Mouse (Mus musculus) CD4-positive, CD25-positive, alpha-beta regulatory T cell, adult 2 months (primary cell): ENCODE measurements at regions not wholly inside any gene's neighbourhood (a gene's known extent, or its start where the extent isn't known, plus 50 kb on each side); places are given as distances from the start of the nearest gene placed in this dataset.
A peak's percentile ranks its signal among the peaks of the same experiment; 100 is the strongest.
"Not testable (repeated sequence)": the region's sequence is repeated elsewhere in the genome, so short reads cannot be mapped to it uniquely, and the experiment has no call there.

Experiments used
- DNase-seq: peaks from one replicate; pipeline ENCODE4 v3.0.0-alpha.2; 2012; ENCODE audit warnings: low read depth, low spot score

DNA sequence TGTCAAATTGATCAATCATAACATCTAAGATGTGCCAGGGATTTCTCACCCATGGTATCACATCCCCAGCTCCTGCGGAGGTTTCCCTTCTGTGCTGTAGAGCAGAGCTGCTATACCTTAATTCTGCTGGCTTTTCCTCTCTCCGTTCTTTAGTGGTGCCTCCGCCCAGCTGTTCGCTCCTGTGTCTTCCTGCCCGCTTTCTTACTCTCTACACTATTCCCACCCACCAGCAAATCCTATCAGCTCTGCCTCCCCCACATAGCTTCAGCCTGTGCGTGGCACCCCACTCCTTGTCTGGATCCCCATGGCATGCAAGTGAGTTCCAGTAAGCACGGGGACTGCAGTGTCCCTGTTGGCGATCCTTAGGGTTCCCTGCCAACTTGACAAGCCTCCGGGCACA lies 204.0 kb upstream of the Hs6st1 start:
- no peak for DNase-seq

DNA sequence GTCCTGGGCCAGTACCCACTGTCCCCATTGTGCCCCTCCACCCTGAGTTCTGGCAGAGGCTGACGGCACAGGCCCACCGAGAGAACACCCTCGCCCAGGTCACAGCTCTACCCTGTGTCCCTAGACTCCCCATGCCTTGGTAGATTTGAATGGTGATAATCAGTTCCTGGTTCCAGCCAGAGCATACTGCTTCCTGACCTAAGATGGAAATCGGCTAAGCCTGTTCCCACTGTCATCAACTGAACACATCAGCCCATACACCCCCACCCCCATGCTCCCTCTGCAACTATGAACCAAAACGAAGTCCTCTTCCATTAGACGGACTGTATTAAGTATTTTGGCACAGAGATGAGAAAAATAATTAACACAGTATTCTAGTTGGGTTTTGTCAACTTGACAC lies 202.9 kb upstream of the Hs6st1 start:
- no peak for DNase-seq

DNA sequence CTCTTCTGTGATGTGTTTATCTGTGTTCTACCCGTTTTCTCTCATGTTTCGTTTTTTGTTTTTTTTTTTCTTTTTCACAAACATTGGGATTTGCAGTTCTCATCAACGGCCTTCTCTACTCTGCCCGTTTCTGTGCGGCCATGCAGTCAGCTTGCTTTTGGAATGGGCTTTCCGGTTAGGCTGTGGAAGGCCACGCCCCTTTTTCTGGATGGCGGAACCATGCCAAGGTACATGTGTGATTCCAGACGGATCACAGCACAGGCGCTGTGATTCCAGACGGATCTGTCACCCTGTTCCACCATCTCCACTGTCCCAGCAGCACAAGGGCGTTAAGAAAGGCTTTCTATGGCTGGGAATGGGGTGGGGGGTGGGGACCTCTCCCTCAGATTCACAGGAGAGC lies 201.6 kb upstream of the Hs6st1 start:
- no peak for DNase-seq

- DNase-seq: peak; percentile 47
Observed at GRCm38 (mm10) chr1:35869381-35870143, 198.6 kb upstream of the Hs6st1 start.

- no peak for DNase-seq
Observed at GRCm38 (mm10) chr1:35870144-35870827, 197.9 kb upstream of the Hs6st1 start.

DNA sequence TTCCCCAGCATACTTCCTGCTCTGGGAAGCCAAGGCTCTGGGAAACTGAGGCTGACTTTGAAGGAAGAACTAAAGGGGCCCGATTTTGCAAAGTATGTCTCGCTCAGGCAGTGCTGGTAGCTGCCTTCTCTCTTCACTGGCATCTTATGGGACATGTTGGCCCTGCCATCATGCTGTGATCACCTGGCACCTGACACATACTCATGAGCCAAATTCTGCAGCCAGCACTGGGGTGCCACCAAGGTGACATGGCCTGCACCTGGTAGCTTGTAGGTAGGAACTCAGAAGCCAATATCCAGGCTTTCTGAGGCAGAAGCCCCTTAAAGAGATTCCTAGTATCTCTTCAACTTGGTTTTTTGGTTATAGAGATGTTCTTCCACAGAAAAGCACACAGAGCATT lies 195.2 kb upstream of the Hs6st1 start:
- no peak for DNase-seq

DNA sequence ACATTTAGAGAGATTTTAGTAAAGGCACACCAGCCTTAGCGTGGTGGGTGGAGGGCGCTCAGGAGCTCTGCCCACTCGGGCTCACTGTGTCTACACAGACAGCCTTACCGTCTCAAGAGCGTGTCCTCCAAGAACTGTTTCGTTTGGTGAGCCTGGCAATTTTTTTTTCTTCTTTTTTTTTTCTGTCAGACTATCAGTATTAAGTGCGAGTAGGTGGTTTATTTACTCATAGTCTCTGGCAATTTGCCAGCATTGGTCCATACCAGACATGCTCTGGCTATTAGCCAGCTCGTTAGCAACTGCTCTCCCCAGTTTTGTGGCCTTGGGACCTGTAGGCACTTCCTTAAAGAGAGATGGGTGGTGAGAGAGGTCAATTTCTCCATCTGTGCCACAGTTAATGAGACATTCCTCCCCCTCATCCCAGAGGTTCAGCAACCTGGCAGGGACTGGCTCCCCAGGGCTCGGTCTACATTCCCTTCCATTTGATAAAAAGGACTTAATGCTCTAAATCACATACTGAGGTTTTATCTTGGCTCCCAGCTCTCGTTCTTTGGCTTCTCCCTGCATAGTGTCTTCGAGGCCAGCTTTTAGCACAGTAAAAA lies 192.9 kb upstream of the Hs6st1 start:
- DNase-seq: no peak

DNA sequence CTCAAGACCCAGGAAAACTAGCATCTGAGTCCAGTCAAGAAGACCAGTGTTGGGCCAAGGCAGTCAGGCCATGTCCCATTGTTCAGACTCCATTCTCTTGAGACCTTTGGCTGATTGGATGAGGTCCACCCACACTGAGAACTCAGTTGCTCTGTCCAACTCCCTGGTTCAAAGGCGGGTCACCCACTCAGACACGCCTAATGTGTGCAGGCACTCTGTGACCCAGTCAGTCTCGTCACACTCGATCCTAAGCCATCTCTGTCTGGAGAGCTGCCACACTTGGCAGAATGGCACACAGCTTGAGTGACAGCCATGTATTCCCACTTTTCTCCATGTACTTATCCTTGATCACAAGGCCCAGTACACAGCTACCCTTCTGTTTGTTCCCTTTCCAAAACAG lies 189.8 kb upstream of the Hs6st1 start:
- DNase-seq: no peak

DNA sequence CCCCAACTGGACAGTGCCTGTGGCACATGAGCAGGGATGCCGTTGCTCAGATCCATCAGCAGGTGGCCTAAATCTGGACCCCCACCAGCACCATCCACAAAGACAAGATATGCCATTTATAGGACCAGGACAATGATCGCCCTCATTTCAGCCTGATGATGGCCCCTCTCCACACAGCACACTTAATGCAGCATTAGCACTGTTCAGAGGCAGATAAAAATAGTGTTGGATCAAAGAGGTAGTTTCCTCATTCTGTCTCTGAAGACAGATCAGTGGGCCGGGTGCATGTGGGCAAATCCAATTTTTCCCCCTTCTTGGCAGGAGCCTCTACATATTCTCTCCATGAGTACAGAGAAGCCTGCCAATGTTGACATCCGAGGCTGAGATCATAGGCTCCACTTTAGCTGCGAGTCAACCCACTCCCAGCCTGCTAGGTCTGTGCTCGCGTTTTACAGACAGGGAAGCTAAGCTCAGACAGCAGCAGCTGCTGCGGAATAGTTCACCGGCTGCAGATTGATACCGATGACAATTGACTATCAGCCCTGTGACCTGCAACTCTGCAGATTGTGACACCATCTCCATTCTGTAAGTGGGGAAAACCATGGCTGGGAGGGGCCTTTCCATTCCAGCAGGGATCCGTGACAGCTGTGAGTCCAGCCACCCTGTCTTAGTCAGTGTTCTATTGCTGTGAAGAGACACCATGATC lies 188.7 kb upstream of the Hs6st1 start:
- no peak for DNase-seq

DNA sequence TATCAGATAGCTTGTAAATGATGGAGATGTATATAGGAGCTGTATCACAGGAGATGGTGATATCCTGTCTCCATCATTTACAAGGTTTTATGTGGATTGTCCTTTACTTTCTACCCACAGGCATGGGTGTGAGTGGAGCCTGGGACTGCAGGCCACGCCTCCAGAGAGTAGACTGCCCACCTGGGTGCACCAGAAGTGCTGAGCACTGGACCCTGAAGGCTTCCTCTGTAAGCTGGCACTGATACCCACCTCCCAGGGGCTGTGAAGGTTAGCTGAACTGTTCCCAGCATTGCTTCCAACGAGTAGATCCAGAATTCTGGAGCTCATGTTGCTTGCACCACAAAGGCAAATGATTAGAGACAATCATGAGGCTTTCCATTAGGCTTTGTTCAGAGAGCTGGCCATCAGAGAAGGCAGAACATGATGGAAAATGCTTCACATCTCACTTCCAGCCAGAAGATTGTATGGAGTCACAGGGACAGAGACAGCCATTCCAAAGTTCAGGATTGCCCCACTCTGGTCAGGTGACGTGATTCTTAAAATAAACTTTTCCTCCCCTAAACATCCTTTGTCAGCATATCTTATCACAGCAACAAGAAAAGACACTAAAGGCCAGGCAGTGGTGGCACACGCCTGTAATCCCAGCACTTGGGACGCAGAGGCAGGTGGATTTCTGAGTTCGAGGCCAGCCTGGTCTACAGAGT lies 187.5 kb upstream of the Hs6st1 start:
- no peak for DNase-seq

DNA sequence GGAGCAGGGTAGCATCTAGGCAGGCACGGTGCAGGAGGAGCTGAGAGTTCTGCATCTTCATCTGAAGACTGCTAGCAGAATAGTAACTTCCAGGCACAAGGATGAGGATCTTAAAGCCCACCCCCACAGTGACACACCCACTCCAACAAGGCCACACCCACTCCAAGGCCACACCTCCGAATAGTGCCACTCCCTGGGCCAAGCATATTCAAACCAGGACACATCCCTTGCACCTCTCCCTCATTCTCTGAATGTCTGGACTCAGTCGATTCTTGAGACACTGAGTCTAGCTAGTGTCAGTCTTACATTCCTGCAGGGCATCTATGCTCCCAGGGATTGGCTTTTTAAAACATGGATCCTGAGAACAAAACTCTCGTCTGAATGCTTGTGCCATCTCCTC lies 186.7 kb upstream of the Hs6st1 start:
- DNase-seq: no peak

DNA sequence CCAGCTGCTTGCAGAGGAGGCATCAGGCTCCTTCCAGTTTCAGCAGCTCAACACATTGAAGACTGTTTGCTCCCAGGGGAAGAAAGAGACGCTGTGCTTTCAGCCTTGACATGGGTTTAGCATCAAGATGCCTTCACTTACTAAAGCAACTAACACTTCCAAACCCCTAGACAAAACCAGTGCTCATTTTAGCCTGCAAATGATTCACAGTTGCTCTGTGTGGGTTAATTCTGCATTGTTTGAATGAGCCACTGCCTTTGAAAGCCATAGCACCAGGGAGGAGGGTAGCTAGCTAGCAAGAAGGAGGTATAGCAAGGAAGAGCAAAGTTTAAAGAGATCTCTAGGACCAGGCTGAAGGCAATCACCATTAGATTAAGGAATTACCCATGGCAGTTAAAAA lies 186.1 kb upstream of the Hs6st1 start:
- DNase-seq: no peak

- peak; percentile 55 for DNase-seq
Observed at GRCm38 (mm10) chr1:35889731-35890499, 178.3 kb upstream of the Hs6st1 start.

GRCm38 (mm10) chr1:35890500-35890900 lies 177.7 kb upstream of the Hs6st1 start:
- peak; percentile 51 for DNase-seq

GRCm38 (mm10) chr1:35899536-35899935 lies 168.7 kb upstream of the Hs6st1 start:
- no peak for DNase-seq

DNA sequence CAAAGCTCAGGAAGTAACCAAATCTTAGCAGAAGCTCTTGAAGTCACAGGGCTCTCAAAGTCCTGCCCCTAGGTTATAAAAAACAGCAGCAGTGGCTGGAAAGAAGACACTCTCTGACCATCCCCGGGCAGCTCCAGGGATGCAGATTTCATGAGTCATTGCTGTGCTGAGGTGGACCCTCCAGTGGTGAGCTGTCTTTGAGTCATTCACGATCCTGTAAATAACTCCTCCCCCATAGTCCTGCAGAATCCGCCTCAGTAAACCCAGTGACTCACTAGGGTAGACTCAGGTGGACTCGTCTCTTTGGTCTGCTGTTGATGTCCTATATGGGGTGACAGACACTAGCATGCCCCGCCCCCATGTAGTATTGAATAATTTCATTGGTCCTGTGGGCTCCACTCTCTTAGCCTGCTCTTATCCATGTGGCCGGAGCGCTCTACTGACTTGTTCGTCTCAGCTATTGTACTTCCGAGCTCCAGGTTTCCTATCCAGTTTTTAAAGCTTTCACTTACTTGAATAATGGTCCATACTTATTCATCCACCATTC lies 164.1 kb upstream of the Hs6st1 start:
- DNase-seq: no peak

DNA sequence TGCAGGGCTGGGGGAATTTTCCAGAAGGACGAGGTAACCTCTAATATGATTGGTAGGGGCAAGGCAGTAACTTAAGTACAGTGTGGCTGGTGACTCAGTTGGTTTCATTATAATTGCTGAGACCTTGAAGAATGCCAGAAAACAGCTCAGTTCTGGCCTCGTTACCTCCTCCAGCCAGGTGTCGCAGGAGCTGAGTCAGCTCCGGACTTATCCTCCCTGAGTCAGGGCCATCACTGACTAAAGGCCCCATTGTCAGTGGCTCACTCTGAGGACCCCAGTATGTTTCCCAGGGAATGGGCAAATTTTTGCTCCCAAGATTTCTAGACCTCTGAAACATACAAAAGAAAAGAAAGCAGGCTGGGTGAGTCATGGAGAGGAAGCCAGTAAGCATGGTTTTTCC lies 154.6 kb upstream of the Hs6st1 start:
- no peak for DNase-seq

DNA sequence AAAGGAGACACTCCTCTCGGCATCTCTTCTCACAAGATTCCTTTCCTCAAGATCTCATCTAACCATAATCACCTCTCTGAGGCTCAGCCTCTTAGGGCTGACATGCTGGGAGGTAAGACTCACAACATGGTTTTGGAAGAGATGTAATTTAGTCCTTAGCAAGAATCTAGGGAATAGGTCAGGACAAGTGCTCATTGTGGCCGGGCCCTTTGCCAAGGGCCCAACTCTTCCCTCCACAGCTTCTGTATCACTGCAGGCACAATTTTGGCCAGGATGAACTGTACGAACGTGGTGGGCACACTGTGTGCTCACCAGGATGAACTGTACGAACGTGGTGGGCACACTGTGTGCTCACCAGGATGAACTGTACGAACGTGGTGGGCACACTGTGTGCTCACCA lies 154.0 kb upstream of the Hs6st1 start:
- not testable (repeated sequence) for DNase-seq

GRCm38 (mm10) chr1:35915526-35915925 lies 152.7 kb upstream of the Hs6st1 start:
- DNase-seq: no peak

DNA sequence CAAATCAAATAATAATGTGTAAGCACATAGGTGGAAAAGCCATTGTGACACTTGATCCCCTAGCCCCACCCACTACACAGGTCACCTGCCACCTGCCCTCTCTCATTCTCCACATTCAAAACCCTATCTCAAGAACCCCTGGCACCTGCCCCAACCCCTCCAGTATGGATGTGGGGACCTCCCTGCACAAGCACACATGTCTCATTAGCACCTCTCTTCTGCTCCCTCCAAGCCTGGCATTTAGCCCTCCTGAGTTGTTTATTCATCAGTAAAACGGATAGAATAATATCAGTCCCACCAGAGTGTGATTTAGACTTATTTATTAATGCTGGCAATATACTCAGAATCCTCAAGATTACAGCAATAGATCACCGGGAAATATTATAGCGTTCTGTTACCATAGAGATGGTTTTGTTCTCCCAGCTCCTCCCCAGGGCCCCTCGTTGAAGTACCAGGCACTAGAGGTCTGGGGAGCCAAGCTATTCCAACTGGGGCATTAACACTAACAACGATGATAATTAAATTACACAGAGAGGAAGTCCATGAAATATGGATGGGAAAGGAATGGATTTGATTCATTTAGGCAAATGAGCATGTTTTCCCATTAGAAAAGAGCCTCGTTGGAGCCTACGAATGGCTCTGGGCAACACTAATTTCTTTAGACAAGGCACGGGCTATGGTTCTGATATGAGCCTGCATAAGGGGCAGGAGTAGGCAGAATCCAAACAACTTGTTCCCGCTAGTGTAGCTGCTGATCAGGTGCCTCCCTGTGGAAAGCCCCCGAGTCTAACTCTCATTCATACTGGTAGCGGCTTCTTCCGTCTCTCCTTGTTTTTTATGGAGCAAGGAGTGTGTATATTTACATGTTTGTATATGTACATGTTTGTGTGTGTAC lies 148.1 kb upstream of the Hs6st1 start:
- DNase-seq: no peak
